Mouse (Mus musculus) forebrain, embryonic 14.5 days (tissue): ENCODE measurements around the gene Ptpn7. TPM values are rescaled to one million over a fixed set of nuclear protein-coding genes. Genes with fewer than 3 reads are reported as not detected.

Experiments used
- ATAC-seq: fragments of 200-750 bp; cut with Nextera tagmentation; 2 replicates; pipeline ENCODE4 v1.8.0; 2017; ENCODE audit warnings: mild to moderate bottlenecking, moderate library complexity
- DNase-seq: peaks from one replicate; pipeline ENCODE4 v3.0.0-alpha.2; 2015; ENCODE audit warnings: low spot score
- H3K27ac ChIP-seq: fragments of 300-500 bp; sonication (generic); 2 replicates; pipeline ENCODE4 v1.5.1; 2014; ENCODE audit warnings: low read depth, mild to moderate bottlenecking, control low read depth, low read length, moderate library complexity
- H3K27me3 ChIP-seq: fragments of 300-500 bp; sonication (generic); replicated peaks from 2 replicates; pipeline ENCODE4 v1.6.1; 2014; ENCODE audit warnings: low read length, control low read depth, mixed read lengths; ENCODE audit not compliant: control insufficient read depth, insufficient read depth
- H3K36me3 ChIP-seq: fragments of 300-500 bp; sonication (generic); 2 replicates; pipeline ENCODE4 v1.6.1; 2014; ENCODE audit warnings: low read length, control low read depth; ENCODE audit not compliant: control insufficient read depth, insufficient read depth
- H3K4me1 ChIP-seq: fragments of 300-500 bp; sonication (generic); 2 replicates; pipeline ENCODE4 v1.6.1; 2014; ENCODE audit warnings: antibody characterized with exemption, low read length, control low read depth; ENCODE audit not compliant: control insufficient read depth, insufficient read depth
- H3K4me2 ChIP-seq: fragments of 300-500 bp; sonication (generic); 2 replicates; pipeline ENCODE4 v1.6.1; 2014; ENCODE audit warnings: mild to moderate bottlenecking, control low read depth, low read length
- H3K4me3 ChIP-seq: fragments of 300-500 bp; sonication (generic); 2 replicates; pipeline ENCODE4 v1.5.1; 2014; ENCODE audit warnings: low read depth, low read length, control low read depth
- H3K9ac ChIP-seq: fragments of 300-500 bp; sonication (generic); 2 replicates; pipeline ENCODE4 v1.6.1; 2014; ENCODE audit warnings: mild to moderate bottlenecking, low read length, control low read depth, moderate library complexity
- H3K9me3 ChIP-seq: fragments of 300-500 bp; sonication (generic); replicated peaks from 2 replicates; pipeline ENCODE4 v1.6.1; 2016; ENCODE audit warnings: low read length, control low read depth, mixed read lengths; ENCODE audit not compliant: control insufficient read depth
- WGBS: fragments of 180-500 bp; shearing (Covaris S2); extraction: QIAGEN DNeasy Blood & Tissue Kit; methylation state at CpG from one replicate; pipeline ENCODE4 v1.1.7; 2014; 5-methylcytosine and 5-hydroxymethylcytosine counted together
- polyA plus RNA-seq: library from polyadenylated mRNA; unstranded; fragments of >200 nt; fragmentation: Nextera tagmentation; extraction: Ambion mirVana; gene quantifications from 2 replicates; pipeline ENCODE4 v1.2.1, GENCODE M21; 2014

Ptpn7 gene
- polyA plus RNA-seq, 1 experiment from 2014 or later: 0.57 TPM

DNA sequence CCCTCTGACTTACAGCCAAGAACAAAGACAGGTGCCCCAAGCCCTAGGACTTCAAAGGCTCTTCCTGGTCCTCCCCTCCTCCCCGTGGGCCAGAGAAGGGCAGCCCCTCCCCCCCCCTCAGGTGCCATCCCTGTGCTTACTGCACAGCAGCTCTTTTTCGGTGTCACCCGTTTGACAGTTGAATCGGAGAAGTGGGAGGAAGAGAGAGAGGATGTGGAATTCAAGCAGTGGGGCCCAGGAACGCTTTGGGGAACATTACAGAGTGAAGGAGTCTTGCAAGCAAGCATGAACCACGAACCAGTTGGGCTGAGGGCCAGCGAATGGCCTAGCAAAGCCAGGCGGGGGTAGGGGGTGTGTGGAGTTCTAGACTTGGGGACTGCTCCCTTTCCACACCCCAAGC lies 940 bp upstream of the Ptpn7 start:
- Histone ChIP-seq H3K4me1 (no peaks in the 10 kb centered on the region), H3K4me3 (no peak overlapping the region), H3K9ac (no peak overlapping the region), H3K4me2 (no peak overlapping the region), H3K27me3 (no peaks in the 10 kb centered on the region), H3K9me3 (no peaks in the 10 kb centered on the region), H3K27ac (no peak overlapping the region), H3K36me3 (no peaks in the 10 kb centered on the region)
- WGBS: 59% methylated on average over 8 of the region's 8 CpGs
- no peak for DNase-seq
- no peak for ATAC-seq

DNA sequence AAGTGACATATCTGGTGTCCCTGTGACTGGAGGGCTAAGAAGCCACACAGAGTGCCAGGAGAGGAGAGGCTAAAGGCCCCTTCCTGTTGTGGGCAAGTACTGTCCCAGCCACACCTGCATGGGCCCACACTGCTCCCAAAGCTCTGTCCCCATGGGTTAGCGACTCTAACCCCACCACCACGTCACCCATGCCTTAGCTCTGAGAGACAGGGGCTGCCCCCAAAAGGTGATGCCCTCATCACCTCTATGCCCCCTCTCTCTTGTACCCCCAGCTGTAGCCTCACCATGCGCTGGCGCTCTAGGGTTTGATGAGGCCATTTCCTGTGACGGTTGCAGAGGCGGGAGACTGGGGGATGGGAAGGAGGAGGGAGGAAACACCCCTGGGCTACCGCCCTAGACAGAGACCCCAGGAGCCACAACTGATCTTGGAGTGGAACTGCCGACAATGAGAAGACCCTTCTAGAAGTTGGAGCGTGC lies 431 bp downstream of the Ptpn7 start:
- DNase-seq: no peak
- H3K36me3 ChIP-seq: no peaks in the 10 kb centered on the region
- H3K4me1 ChIP-seq: no peaks in the 10 kb centered on the region
- H3K9me3 ChIP-seq: no peaks in the 10 kb centered on the region
- no peak overlapping the region for H3K4me3 ChIP-seq
- 82% methylated on average over 9 of the region's 9 CpGs for WGBS
- H3K27ac ChIP-seq: no peak overlapping the region
- no peak for ATAC-seq
- no peak overlapping the region for H3K4me2 ChIP-seq
- no peak overlapping the region for H3K9ac ChIP-seq
- no peaks in the 10 kb centered on the region for H3K27me3 ChIP-seq

DNA sequence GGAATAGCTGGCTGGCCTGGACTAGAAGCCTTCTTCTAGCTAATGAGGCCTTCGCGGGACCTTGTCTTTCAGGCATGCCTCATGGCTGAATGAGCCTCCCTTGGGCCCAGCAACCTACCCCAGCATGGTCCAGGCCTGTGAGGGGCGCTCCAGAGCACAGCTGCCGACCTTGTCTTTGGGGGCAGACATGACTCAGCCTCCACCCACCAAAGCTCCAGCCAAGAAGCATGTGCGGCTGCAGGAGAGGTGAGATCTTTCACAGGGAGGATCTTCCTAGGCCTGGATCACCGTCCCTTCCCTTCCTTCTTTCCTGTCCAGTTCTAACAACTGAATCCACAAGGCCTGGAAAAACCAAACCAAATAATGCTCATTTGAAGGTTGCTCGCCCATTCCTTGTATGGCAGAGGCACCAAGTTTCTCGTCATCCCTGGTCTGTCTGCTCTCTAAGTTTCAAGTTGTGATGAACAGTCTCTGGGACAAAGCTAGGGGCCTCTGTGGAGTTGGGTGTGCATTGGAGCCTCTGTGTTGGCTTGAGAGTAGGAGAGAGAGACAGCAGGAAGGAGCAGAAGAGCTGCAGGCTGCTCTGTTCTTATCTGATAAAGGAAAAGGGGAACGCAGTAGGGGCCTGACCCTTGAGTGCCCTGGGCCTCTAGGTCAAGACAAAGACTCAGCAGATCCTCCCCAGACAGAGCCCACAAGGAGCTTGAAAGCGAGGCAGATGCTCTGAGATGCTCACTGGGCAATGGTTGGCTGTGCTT lies 1.4 kb downstream of the Ptpn7 start:
- Histone ChIP-seq H3K4me1 (no peaks in the 10 kb centered on the region), H3K9me3 (no peaks in the 10 kb centered on the region), H3K4me3 (no peak overlapping the region), H3K36me3 (no peaks in the 10 kb centered on the region), H3K4me2 (no peak overlapping the region), H3K9ac (no peak overlapping the region), H3K27ac (no peak overlapping the region), H3K27me3 (no peaks in the 10 kb centered on the region)
- DNase-seq (no peak), ATAC-seq (no peak)
- WGBS: 87% methylated on average over 10 of the region's 10 CpGs

DNA sequence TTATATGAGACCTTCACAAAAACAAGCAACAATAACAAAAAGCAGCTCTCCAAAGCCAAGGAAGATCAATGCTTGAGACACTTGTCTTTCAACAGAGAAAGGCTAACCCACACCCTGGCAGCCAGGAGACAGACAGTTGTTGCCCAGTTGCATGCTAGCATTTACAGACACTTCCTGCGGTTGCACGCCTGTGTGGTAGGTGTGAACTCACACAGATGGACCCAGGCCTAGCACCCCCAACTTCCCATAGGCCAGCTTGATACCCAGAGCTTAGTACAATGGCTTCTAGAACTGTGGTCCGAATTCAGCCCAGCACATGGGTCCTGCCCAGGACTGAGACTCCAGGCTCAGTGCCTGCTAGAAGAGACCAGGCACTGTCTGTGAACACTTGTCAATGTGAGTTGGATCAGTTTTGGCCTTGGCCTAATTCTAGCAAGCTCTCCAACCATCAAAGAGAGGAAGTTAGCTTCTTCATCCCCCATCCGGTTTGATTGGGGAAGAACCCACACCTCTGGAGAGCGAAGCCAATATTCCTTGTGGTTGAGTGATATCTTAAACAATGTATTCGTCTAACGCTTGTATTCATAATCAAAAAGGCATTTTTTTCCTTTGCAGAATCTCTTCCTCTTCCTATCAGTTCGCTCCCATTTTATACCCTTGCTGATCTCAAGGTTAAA lies 2.7 kb downstream of the Ptpn7 start:
- DNase-seq: no peak
- Histone ChIP-seq H3K27me3 (no peaks in the 10 kb centered on the region), H3K36me3 (no peaks in the 10 kb centered on the region), H3K27ac (no peak overlapping the region), H3K4me2 (no peak overlapping the region), H3K4me3 (no peak overlapping the region), H3K9me3 (no peaks in the 10 kb centered on the region), H3K9ac (no peak overlapping the region), H3K4me1 (no peaks in the 10 kb centered on the region)
- no peak for ATAC-seq
- 90% methylated on average over 8 of the region's 8 CpGs for WGBS

DNA sequence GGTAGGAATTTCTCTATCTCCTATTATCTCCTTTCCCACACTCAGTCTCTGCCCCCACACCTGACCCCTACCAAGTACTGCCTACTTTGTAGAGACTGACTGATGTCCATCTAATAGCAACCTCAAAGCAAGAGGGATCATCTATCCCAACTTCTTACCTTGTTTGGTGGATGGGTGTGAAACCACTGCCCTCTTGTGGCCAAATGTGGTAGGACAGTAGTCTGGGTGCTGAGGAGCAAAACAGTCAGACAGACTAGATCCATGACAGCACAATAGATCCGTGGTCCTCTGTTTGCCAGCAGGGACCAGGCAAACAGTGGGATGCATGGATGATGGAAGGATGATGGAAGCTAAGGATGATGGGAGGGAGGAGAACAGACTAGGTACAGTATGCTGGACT lies 4.0 kb downstream of the Ptpn7 start:
- no peaks in the 10 kb centered on the region for H3K27me3 ChIP-seq
- H3K4me1 ChIP-seq: no peaks in the 10 kb centered on the region
- no peak overlapping the region for H3K4me3 ChIP-seq
- DNase-seq (peak; percentile 81), ATAC-seq (peak; percentile 61)
- H3K9ac ChIP-seq: no peak overlapping the region
- H3K27ac ChIP-seq: no peak overlapping the region
- no peaks in the 10 kb centered on the region for H3K9me3 ChIP-seq
- H3K4me2 ChIP-seq: no peak overlapping the region
- WGBS: 3% methylated on average over 1 of the region's 1 CpGs
- no peaks in the 10 kb centered on the region for H3K36me3 ChIP-seq

DNA sequence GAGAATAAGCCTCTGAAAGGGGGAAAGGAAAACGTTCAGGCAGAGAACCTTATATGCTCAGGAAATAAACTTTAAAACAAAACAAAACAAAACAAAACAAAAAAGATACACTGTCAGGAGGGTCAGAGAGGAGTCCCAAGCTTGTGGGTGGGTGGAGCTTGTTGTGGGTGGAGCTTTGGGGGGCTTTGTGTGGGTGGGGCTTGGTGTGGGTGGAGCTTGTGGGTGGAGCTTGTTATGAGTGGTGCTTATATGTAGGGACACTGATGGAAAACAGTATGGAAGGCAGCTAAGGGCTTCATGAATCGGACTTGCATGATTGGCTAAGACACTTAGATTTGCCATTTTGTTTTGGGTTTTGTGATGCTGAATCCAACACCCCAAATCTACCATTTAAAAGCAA lies 7.4 kb downstream of the Ptpn7 start:
- no peak overlapping the region for H3K9ac ChIP-seq
- no peak overlapping the region for H3K4me3 ChIP-seq
- no peak overlapping the region for H3K4me2 ChIP-seq
- DNase-seq (no peak), ATAC-seq (no peak)
- no peaks in the 10 kb centered on the region for H3K4me1 ChIP-seq
- no peaks in the 10 kb centered on the region for H3K9me3 ChIP-seq
- H3K27me3 ChIP-seq: no peaks in the 10 kb centered on the region
- 73% methylated on average over 2 of the region's 2 CpGs for WGBS
- H3K27ac ChIP-seq: no peak overlapping the region
- H3K36me3 ChIP-seq: no peaks in the 10 kb centered on the region

DNA sequence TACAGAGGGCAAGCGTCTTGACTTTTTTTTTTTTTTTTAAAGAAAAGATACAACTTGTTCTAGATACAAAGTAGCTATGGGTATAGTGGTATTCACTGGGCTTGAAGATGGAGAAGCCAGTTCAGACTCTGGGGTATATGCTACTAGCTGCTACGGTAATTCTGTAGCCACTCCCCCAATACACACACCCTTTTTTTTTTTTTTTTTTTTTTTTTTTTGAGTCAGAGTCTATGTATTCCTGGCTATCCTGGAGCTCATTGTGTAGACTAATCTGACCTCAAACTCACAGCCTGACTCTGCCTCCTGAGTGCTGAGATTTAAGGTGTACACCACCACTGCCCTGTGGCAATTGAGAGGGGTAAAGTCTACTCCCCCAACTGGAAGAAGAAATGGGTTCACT lies 10.0 kb downstream of the Ptpn7 start:
- ATAC-seq (no peak), DNase-seq (no peak)
- Histone ChIP-seq H3K27ac (no peak overlapping the region), H3K9ac (no peak overlapping the region), H3K9me3 (no peaks in the 10 kb centered on the region), H3K4me2 (no peak overlapping the region), H3K4me3 (no peak overlapping the region), H3K36me3 (no peaks in the 10 kb centered on the region), H3K27me3 (no peaks in the 10 kb centered on the region), H3K4me1 (no peaks in the 10 kb centered on the region)
- WGBS: 63% methylated on average over 2 of the region's 2 CpGs

DNA sequence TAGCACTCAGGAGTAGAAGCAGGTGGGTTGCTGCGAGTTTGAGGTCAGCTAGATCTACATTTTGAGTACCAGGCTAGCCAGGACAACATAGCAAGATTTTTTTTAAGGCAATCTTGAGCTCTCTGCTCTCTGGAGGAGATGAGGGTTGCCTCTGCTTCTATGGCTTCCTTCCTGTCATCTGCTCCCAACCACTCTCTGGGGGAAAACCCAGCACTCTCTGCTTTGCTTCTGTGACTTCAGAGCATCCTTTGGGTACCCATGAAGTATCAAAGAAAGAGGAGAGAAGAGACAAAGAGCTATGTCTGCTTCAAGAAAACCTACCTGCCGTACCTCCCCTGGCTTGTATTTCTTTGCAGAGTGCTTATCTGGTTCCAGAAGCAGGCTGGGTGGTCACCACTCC lies 11.4 kb downstream of the Ptpn7 start:
- Histone ChIP-seq H3K9me3 (no peaks in the 10 kb centered on the region), H3K9ac (no peak overlapping the region), H3K4me3 (no peak overlapping the region), H3K27ac (no peak overlapping the region), H3K4me2 (no peak overlapping the region), H3K36me3 (no peaks in the 10 kb centered on the region), H3K4me1 (peaks cover 11% of the 10 kb centered on the region), H3K27me3 (no peaks in the 10 kb centered on the region)
- ATAC-seq: no peak
- no peak for DNase-seq
- WGBS: 71% methylated on average over 2 of the region's 2 CpGs
